ENCODE assay signal across 8 mouse cellular contexts in genomic region chr2:163602101-163602971, GRCm38 (mm10). TPM values are rescaled to one million over a fixed set of nuclear protein-coding genes. Genes with fewer than 3 reads are reported as not detected.
DNase-seq lines count a peak whose midpoint lies in the region; ATAC-seq lines count a peak whose summit lies in the region.

Ttpal (plus strand) TSS chr2:163602314.

- ATAC-seq in embryonic facial prominence, embryonic 14.5 days (ENCODE audit: low read depth) = peak; percentile 97
- ATAC-seq in kidney, embryonic 14.5 days (ENCODE audit: low FRiP score, low TSS enrichment) = peak; percentile 93
- peak; percentile 86 for ATAC-seq in limb, embryonic 15.5 days (ENCODE audit: insufficient number of reproducible peaks, low FRiP score, low TSS enrichment, low read depth)

- H3K9ac ChIP-seq in embryonic facial prominence, embryonic 14.5 days (ENCODE audit: low read depth, low read length) = peak within 1 kb of the TSS; percentile 96
- H3K9ac ChIP-seq in kidney, embryonic 14.5 days (ENCODE audit: low read depth, low read length) = peak within 1 kb of the TSS; percentile 88
- H3K9ac ChIP-seq in limb, embryonic 15.5 days = peak within 1 kb of the TSS; percentile 98

- H3K4me1 ChIP-seq in embryonic facial prominence, embryonic 14.5 days (ENCODE audit: control insufficient read depth, insufficient read depth, low read length) = peaks cover 7% of the 10 kb centered on the region
- peaks cover 5% of the 10 kb centered on the region; the same call in 1 of the 2 replicates for H3K4me1 ChIP-seq in kidney, embryonic 14.5 days (ENCODE audit: control insufficient read depth, insufficient read depth, low read length)
- peaks cover 12% of the 10 kb centered on the region for H3K4me1 ChIP-seq in limb, embryonic 15.5 days

- H3K4me3 ChIP-seq in embryonic facial prominence, embryonic 14.5 days (ENCODE audit: low read depth, low read length) = peak within 1 kb of the TSS; percentile 93
- H3K4me3 ChIP-seq in kidney, embryonic 14.5 days (ENCODE audit: low read length) = peak within 1 kb of the TSS; percentile 77
- peak within 1 kb of the TSS; percentile 93 for H3K4me3 ChIP-seq in limb, embryonic 15.5 days

- no peaks in the 10 kb centered on the region for H3K27me3 ChIP-seq in embryonic facial prominence, embryonic 14.5 days (replicated peaks; ENCODE audit: control insufficient read depth, insufficient read depth, low read length)
- no peaks in the 10 kb centered on the region for H3K27me3 ChIP-seq in kidney, embryonic 14.5 days (ENCODE audit: control insufficient read depth, insufficient read depth, low read length)
- no peaks in the 10 kb centered on the region for H3K27me3 ChIP-seq in limb, embryonic 15.5 days

- peak; percentile 87 for DNase-seq in 3T3-L1 (ENCODE audit: low read depth, low spot score)
- peak; percentile 72 to 73 for DNase-seq in adrenal gland, postnatal 4 days (ENCODE audit: low spot score in 2 of 2)
- DNase-seq in embryonic facial prominence, embryonic 14.5 days (ENCODE audit: low spot score) = peak; percentile 95
- DNase-seq in heart, adult 9 months (ENCODE audit: low spot score in 2 of 2) = peak; percentile 89
- DNase-seq in monocyte, adult 2 months (ENCODE audit: low read depth in 1 of 2, low spot score in 2 of 2) = peak; percentile 63 to 88
- peak; percentile 92 to 93 for DNase-seq in spleen, postnatal 36 days (ENCODE audit: low spot score in 2 of 2)

- H3K27ac ChIP-seq in embryonic facial prominence, embryonic 14.5 days (replicated peaks; ENCODE audit: low read depth, low read length) = peak within 1 kb of the TSS; percentile 89
- peak within 1 kb of the TSS; percentile 77; the same call in 1 of the 2 replicates for H3K27ac ChIP-seq in kidney, embryonic 14.5 days (ENCODE audit: low read depth, low read length)
- H3K27ac ChIP-seq in limb, embryonic 15.5 days = peak within 1 kb of the TSS; percentile 89

- H3K4me2 ChIP-seq in embryonic facial prominence, embryonic 14.5 days (ENCODE audit: low read depth, low read length) = peak within 1 kb of the TSS; percentile 93
- H3K4me2 ChIP-seq in kidney, embryonic 14.5 days (replicated peaks; ENCODE audit: low read depth, low read length) = peak within 1 kb of the TSS; percentile 72
- H3K4me2 ChIP-seq in limb, embryonic 15.5 days = peak within 1 kb of the TSS; percentile 86

- no peaks in the 10 kb centered on the region for H3K9me3 ChIP-seq in embryonic facial prominence, embryonic 14.5 days (ENCODE audit: control insufficient read depth, low read length)
- no peaks in the 10 kb centered on the region for H3K9me3 ChIP-seq in kidney, embryonic 14.5 days (ENCODE audit: control insufficient read depth, low read length)
- no peaks in the 10 kb centered on the region for H3K9me3 ChIP-seq in limb, embryonic 15.5 days

- H3K36me3 ChIP-seq in embryonic facial prominence, embryonic 14.5 days (ENCODE audit: control insufficient read depth, insufficient read depth, low read length) = peaks cover 1% of the 10 kb centered on the region; the same call in 1 of the 2 replicates
- no peaks in the 10 kb centered on the region for H3K36me3 ChIP-seq in kidney, embryonic 14.5 days (ENCODE audit: control insufficient read depth, insufficient read depth, low read length)
- H3K36me3 ChIP-seq in limb, embryonic 15.5 days = peaks cover 4% of the 10 kb centered on the region

- 2% methylated on average over 48 of the region's 57 CpGs for WGBS in embryonic facial prominence, embryonic 14.5 days
- WGBS in kidney, embryonic 14.5 days = under 1% methylated on average over 56 of the region's 57 CpGs
- WGBS in limb, embryonic 15.5 days = 1% methylated on average over 57 of the region's 57 CpGs

RNA-seq across cellular contexts. Expression of gene Ttpal, which starts in this region (rescaled TPM):
- 10 to 100 TPM; 27.9 to 30.5 TPM for total RNA-seq in adrenal gland, postnatal 4 days (2021)
- 40.6 and 46.2 TPM in 2 replicates for polyA plus RNA-seq in embryonic facial prominence, embryonic 14.5 days (2014; fragmentation: Nextera tagmentation; extraction: Ambion mirVana)
- 16.0 and 40.3 TPM in 2 replicates for polyA plus RNA-seq in kidney, embryonic 14.5 days (2014; fragmentation: Nextera tagmentation; extraction: Ambion mirVana)
- polyA plus RNA-seq in limb, embryonic 15.5 days (2015; fragmentation: Nextera tagmentation; extraction: Ambion mirVana) = 40.3 and 42.8 TPM in 2 replicates

Comparison
In these comparisons a context has a peak if more than half of its experiments do, and no peak if none do; other contexts are left out.
1. Peak in every context shown above with its lines: DNase-seq, ATAC-seq, H3K4me3 ChIP-seq and H3K27ac ChIP-seq.